Comparison of ENCODE assay signal across 9 mouse cellular contexts in genomic region chr4:35885591-35886542, GRCm38 (mm10).
DNase-seq lines count a peak whose midpoint lies in the region; ATAC-seq and TF ChIP-seq lines count a peak whose summit lies in the region.
"Had no signal": no experiment of that assay in that cellular context is flagged by ENCODE, and none has a peak within 500 bp of the region (broad histone marks: within the 10 kb centered on the region; RNA-seq: fewer than 3 reads in every experiment).

No protein-coding gene starts in this region.

- H3K4me2 ChIP-seq in hindbrain, embryonic 16.5 days (ENCODE audit: low read length), result no peak overlapping the region
- no peak overlapping the region for H3K4me2 ChIP-seq in midbrain, postnatal 0 days (ENCODE audit: low read depth, low read length, poor library complexity, severe bottlenecking)
- no peak overlapping the region for H3K4me2 ChIP-seq in liver, embryonic 12.5 days
- H3K4me2 ChIP-seq: stomach, embryonic 15.5 days had no signal

- no peak overlapping the region for H3K4me3 ChIP-seq in hindbrain, embryonic 16.5 days (ENCODE audit: low read length)
- H3K4me3 ChIP-seq in midbrain, postnatal 0 days (ENCODE audit: low read depth, low read length), result no peak overlapping the region
- H3K4me3 ChIP-seq in liver, embryonic 12.5 days, result no peak overlapping the region
- H3K4me3 ChIP-seq: stomach, embryonic 15.5 days had no signal

- no peak for TF ChIP-seq CTCF in midbrain, postnatal 0 days (IDR thresholded peaks at IDR 0.05)

- H3K4me1 ChIP-seq in hindbrain, embryonic 16.5 days (ENCODE audit: control insufficient read depth, insufficient read depth, low read depth, low read length), result no peaks in the 10 kb centered on the region; the same call in 1 of the 2 replicates
- no peaks in the 10 kb centered on the region for H3K4me1 ChIP-seq in midbrain, postnatal 0 days (ENCODE audit: insufficient read depth, low read length)
- H3K4me1 ChIP-seq in liver, embryonic 12.5 days, result no peaks in the 10 kb centered on the region
- H3K4me1 ChIP-seq: stomach, embryonic 15.5 days had no signal

- intact Hi-C loops in left cerebral cortex, postnatal 14 days (cut with DNase I), result no loop called here

- peak; percentile 94 for ATAC-seq in hindbrain, embryonic 16.5 days
- peak; percentile 58; the same call in 1 of the 2 replicates for ATAC-seq in midbrain, postnatal 0 days (ENCODE audit: low FRiP score)
- no peak for ATAC-seq in liver, embryonic 12.5 days

- no peaks in the 10 kb centered on the region for H3K9me3 ChIP-seq in hindbrain, embryonic 16.5 days (ENCODE audit: control insufficient read depth, low read length)
- no peaks in the 10 kb centered on the region for H3K9me3 ChIP-seq in midbrain, postnatal 0 days (ENCODE audit: low read length)
- H3K9me3 ChIP-seq in liver, embryonic 12.5 days (replicated peaks), result no peaks in the 10 kb centered on the region
- H3K9me3 ChIP-seq: stomach, embryonic 15.5 days had no signal

- WGBS in hindbrain, embryonic 16.5 days, result 18% methylated on average over 5 of the region's 5 CpGs
- 16% methylated on average over 5 of the region's 5 CpGs for whole genome bisulfite sequencing in midbrain, postnatal 0 days
- 63% methylated on average over 5 of the region's 5 CpGs for WGBS in liver, embryonic 12.5 days (ENCODE audit: insufficient replicate concordance)

- DNase-seq in left cerebral cortex, postnatal 14 days (ENCODE audit: low spot score in 2 of 2), result peak; percentile 34 to 38
- DNase-seq in left cerebral cortex, adult 18-20 months (ENCODE audit: low spot score in 2 of 2), result no peak
- peak; percentile 16 for DNase-seq in embryo, embryonic 11.5 days (ENCODE audit: low read depth, low spot score)
- DNase-seq in midbrain, postnatal 0 days (ENCODE audit: low spot score), result peak; percentile 88
- DNase-seq in gastrocnemius, postnatal 25 days, result no peak
- DNase-seq in urinary bladder, adult 2 months (ENCODE audit: low spot score), result no peak

- no peaks in the 10 kb centered on the region for H3K27me3 ChIP-seq in hindbrain, embryonic 16.5 days (replicated peaks; ENCODE audit: control insufficient read depth, insufficient read depth, low read length)
- H3K27me3 ChIP-seq in midbrain, postnatal 0 days (ENCODE audit: insufficient read depth, low read length), result no peaks in the 10 kb centered on the region
- no peaks in the 10 kb centered on the region for H3K27me3 ChIP-seq in liver, embryonic 12.5 days (replicated peaks)
- H3K27me3 ChIP-seq: stomach, embryonic 15.5 days had no signal

- H3K9ac ChIP-seq in hindbrain, embryonic 16.5 days (ENCODE audit: low read depth, low read length), result no peak overlapping the region
- no peak overlapping the region for H3K9ac ChIP-seq in midbrain, postnatal 0 days (replicated peaks; ENCODE audit: low read length, poor library complexity, severe bottlenecking)
- no peak overlapping the region for H3K9ac ChIP-seq in liver, embryonic 12.5 days
- H3K9ac ChIP-seq: stomach, embryonic 15.5 days had no signal

- no peaks in the 10 kb centered on the region for H3K36me3 ChIP-seq in hindbrain, embryonic 16.5 days (ENCODE audit: control insufficient read depth, insufficient read depth, low read length)
- H3K36me3 ChIP-seq in midbrain, postnatal 0 days (ENCODE audit: insufficient read depth, low read length), result no peaks in the 10 kb centered on the region
- no peaks in the 10 kb centered on the region for H3K36me3 ChIP-seq in liver, embryonic 12.5 days
- H3K36me3 ChIP-seq: stomach, embryonic 15.5 days had no signal

- H3K27ac ChIP-seq in hindbrain, embryonic 16.5 days (ENCODE audit: low read depth, low read length), result no peak overlapping the region
- no peak overlapping the region for H3K27ac ChIP-seq in midbrain, postnatal 0 days (ENCODE audit: low read depth, low read length)
- no peak overlapping the region for H3K27ac ChIP-seq in liver, embryonic 12.5 days
- H3K27ac ChIP-seq: stomach, embryonic 15.5 days had no signal

Comparison
In these comparisons a context has a peak if more than half of its experiments do, and no peak if none do; other contexts are left out.
1. DNase-seq: peak in left cerebral cortex, postnatal 14 days (2 of 2), embryo, embryonic 11.5 days (single experiment) and midbrain, postnatal 0 days (single experiment); none in left cerebral cortex, adult 18-20 months (0 of 2), gastrocnemius, postnatal 25 days (single experiment) and urinary bladder, adult 2 months (single experiment).